Mouse (Mus musculus) cerebral cortex, adult 2 months (tissue): ENCODE results near the gene Fads3.

ENCODE experiments used
- WGBS: fragments of 180-500 bp; shearing (Covaris S2); methylation state at CpG from one replicate; pipeline ENCODE4 v1.1.7; 2018; 5-methylcytosine and 5-hydroxymethylcytosine counted together

Fads3 gene

GRCm38 (mm10) chr19:10019214-10019760 lies 22.1 kb upstream of the Fads3 start:
- WGBS = 81% methylated on average over 4 of the region's 4 CpGs

- WGBS = 85% methylated on average over 2 of the region's 2 CpGs
These were observed 19.4 kb upstream of the Fads3 start for GRCm38 (mm10) chr19:10021981-10022380.

DNA sequence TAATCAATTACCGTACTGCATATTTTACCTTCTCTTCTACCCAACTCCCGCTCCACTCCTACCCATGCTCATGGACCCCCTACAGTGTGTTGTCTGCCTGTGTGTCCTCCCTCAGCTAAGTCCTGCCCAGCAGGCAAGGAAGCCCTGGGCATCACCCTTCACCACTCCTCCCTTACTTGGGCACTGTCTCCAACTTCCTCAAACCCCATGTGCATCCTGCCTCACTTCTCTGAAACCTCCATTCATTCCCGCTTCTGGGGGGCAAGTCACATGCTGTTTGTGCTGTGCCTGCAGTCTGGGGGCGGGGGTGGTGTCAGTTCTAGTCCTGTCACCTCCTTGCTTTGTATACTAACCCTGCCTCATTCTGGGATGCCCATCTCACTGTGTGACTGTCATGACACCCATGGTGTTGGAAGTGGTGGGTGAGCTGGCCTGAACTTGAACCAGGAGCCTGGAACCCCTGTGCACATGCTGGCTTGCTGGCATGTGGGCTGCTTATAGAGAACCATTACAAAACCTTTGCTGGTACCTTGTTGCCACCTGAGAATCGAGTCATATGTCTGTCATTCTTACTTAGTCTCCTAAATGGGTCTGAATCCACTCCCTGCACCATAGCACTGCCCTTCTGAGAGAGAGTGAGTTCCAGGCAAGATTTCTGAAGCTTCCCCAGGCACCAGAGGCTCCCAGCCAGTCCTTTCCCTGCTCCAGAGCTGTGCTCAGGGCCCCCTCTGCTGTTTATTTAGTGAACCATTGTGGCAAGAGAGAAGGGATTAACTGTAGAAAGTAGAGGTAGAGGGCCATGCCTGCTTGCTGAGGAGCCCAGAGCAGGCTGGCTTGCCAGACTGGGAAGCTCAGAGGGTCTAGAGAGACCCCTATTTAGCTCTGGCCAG lies 18.7 kb upstream of the Fads3 start:
- 75% methylated on average over 5 of the region's 5 CpGs for whole genome bisulfite sequencing

- WGBS = 64% methylated on average over 9 of the region's 9 CpGs
These were observed 18.0 kb upstream of the Fads3 start for GRCm38 (mm10) chr19:10023304-10023758.

GRCm38 (mm10) chr19:10025169-10025875 lies 16.0 kb upstream of the Fads3 start:
- 38% methylated on average over 8 of the region's 8 CpGs for WGBS

DNA sequence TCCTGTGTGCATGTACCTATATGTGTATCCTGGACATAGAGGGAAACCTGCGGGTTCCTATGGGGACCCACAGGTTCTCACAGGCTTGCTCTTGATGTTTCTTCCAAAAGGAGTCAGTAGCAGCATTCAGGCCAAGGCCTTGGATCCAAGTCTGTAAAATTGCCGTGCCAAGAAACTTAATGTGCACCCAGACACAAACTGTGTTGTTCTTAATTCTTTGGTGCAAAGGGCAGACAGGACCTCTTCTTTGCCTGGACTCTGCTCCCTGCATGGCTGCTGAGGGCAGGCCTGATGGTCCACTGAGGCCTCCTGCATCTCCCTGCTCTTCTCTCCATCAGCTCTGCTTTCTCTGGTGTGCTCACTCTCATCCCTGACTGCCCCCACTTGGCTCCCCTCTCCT lies 11.6 kb upstream of the Fads3 start:
- WGBS = 73% methylated on average over 2 of the region's 2 CpGs

GRCm38 (mm10) chr19:10033211-10033973 lies 8.0 kb upstream of the Fads3 start:
- 27% methylated on average over 8 of the region's 8 CpGs for WGBS

DNA sequence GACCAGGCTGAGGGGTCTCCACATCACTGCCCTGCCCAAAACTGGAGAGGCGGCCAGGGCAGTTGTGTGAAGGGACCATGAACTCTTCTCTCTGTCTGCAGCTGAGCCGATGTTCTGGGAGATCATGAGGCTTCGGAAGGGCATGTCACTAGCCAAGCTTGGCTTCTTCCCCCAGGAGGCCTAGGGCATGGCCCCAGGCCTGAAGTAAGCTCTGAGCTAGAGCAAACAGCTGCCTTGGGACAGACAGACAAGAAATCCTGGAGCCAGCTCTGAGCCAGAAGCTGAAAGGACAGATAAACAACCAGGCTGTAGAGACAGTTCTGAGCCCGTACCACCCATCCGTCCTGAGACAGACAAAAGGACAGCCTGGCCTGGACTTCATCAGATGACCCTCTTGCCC lies 7.0 kb upstream of the Fads3 start:
- 91% methylated on average over 5 of the region's 5 CpGs for WGBS

DNA sequence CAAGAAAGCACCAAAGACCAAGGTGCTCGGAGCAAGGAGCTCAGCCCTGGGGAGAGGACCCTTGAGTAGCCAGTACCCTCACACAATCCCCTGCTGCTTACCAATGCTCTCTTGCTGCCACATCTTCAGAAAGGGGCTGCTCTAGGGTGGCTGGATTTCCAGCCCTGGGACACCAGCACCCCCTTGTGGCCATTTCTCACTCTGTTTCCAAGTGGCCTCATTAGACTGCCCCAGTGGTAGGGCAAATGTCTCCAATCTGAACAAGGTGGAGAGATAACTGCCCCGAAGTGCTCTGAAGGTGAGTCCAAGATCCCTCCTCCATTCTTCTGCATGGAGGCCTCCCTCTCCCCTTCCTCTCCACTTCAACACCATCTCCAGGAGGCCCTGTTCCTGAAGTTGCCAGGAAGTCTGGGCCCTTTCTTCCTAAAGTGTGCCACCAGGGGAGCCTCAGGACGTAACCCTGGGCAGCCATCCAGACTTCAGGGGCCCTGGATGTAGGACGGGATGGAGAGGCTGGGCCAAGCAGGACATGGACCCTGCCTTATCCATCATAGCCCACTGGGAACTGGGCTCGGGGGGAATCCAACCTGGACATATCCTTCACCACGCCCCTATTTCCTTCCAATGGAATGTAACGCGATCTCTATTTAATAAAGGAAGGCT lies 6.5 kb upstream of the Fads3 start:
- 72% methylated on average over 8 of the region's 8 CpGs for WGBS

- WGBS = 75% methylated on average over 2 of the region's 2 CpGs
These were observed 3.8 kb upstream of the Fads3 start for GRCm38 (mm10) chr19:10037534-10037933.

DNA sequence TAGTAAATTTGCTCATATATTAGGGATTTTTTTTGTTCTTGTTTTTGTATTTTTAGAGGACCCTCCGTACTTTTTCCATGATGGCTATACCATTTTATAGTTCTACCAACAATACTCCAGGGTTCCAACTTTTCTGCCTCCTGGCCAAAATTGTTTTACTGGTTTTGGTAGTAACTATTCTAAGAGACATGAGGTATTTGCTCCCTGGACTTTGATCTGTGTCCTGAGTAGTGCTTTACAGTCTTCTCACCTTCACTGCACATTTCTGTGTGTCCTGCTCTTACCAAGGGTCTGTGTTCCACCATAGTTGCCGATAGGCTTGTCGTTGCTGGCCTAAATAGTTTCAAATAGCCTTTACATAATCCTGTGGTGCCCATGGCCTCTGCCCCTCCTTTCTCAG lies 3.0 kb upstream of the Fads3 start:
- 79% methylated on average over 3 of the region's 3 CpGs for WGBS

GRCm38 (mm10) chr19:10038910-10039309 lies 2.5 kb upstream of the Fads3 start:
- WGBS = 30% methylated on average over 3 of the region's 3 CpGs

DNA sequence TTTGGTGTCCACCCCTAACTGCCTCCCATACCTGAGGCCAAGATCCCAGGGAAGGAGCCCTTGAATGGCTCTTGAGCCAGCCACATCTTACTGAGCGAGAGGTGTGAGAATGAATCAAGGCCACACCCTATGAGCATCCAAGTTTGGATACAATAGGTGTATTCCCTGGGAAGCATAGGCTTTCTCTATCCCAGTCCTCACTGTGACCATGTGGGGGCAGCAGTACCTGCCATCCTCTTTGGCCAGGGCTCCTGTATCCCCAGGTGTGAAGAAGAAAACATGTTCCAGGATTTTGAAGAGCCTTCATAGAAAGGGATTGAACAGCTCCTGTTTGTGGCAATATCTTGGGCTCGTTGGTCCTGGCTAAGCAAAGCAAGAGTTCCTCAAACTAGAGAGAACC lies 1.8 kb upstream of the Fads3 start:
- WGBS = 91% methylated on average over 2 of the region's 2 CpGs

GRCm38 (mm10) chr19:10040866-10041387 lies 442 bp upstream of the Fads3 start:
- 10% methylated on average over 20 of the region's 20 CpGs for WGBS

GRCm38 (mm10) chr19:10042232-10042631 lies 863 bp downstream of the Fads3 start:
- 30% methylated on average over 6 of the region's 6 CpGs for WGBS

GRCm38 (mm10) chr19:10042816-10043215 lies 1.4 kb downstream of the Fads3 start:
- 55% methylated on average over 4 of the region's 4 CpGs for WGBS

- WGBS = 61% methylated on average over 2 of the region's 2 CpGs
These were observed 4.3 kb downstream of the Fads3 start for GRCm38 (mm10) chr19:10045707-10046106.

DNA sequence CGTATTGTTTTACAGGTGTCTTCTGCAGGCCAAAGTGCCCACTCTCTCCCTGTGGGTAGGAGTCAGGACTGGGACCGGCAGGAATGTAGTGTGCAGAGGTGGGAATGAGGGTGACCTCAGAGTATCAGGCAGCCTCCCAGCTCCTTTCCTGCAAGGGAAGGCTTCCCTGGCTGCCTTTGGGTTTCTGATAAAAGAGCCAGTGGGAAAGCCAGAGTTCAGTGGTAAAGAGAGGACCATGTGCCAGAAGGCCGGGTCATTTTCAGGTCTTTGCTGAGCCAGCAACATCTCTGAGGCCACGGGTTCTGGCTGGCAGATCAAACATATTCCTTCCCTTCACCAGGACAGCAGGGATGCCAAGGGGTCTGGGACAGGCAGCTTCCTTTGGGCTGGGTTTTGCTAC lies 5.0 kb downstream of the Fads3 start:
- 55% methylated on average over 4 of the region's 4 CpGs for WGBS

DNA sequence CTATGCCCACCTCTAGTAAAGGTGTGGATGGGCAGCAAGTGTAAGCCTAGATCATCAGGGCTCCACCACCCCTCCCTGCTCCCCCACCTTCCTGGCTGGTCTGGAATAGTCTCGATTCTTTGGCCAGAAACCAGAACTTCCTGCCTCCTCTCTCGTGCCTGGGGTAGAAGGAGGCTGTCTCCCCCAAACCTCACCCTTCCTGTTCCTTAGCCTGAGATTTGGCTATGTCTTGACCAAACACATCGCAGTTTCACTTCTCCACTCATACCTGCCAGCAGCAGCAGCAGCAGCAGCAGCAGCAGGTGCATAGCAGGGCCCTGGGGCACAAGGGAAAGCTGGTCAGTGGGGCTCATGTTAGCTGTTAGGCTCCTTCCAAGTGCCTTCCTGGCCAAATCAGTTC lies 5.6 kb downstream of the Fads3 start:
- 34% methylated on average over 3 of the region's 3 CpGs for WGBS

- WGBS = 92% methylated on average over 2 of the region's 2 CpGs
These were observed 9.1 kb downstream of the Fads3 start for GRCm38 (mm10) chr19:10050438-10050837.

GRCm38 (mm10) chr19:10052698-10053097 lies 11.3 kb downstream of the Fads3 start:
- WGBS = 86% methylated on average over 4 of the region's 4 CpGs
